Mouse (Mus musculus) kidney, adult 9 months (tissue): ENCODE results near the gene Tusc2.
A peak's percentile ranks its signal among the peaks of the same experiment; 100 is the strongest.

Experiments used
- DNase-seq: peaks from one replicate; pipeline ENCODE4 v3.0.0; 2022

Tusc2 gene

DNA sequence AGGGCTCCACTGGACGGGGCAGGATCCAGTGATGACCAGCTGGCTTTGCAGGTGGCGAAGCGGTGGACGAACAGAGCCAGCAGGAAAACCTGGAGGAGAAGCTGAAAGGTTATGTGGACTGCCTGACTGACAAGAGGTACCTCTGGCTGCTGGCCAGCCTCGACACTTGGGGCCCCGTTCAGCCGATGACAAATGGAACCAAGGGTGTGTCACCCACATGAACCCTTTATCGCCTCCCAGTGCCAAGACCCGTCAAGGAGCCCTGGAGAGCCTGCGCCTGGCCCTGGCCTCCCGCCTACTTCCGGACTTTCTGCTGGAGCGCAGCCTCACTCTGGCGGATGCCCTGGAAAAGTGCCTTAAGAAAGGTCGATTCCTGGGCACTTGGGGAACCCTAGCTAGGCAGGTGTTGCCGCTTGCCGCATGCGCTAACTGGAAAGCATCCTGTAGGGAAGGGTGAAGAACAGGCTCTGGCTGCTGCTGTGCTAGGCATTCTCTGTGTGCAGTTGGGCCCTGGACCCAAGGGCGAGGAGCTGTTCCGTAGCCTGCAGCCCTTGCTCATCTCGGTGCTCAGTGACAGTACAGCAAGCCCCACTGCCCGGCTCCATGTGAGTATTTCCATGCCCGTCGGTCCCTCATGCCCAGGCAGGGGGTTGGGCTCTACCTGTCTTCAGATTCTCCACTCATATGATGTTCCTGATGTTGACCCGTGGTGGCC is 27.2 kb downstream of the Tusc2 start:
- peak; percentile 85 for DNase-seq

DNA sequence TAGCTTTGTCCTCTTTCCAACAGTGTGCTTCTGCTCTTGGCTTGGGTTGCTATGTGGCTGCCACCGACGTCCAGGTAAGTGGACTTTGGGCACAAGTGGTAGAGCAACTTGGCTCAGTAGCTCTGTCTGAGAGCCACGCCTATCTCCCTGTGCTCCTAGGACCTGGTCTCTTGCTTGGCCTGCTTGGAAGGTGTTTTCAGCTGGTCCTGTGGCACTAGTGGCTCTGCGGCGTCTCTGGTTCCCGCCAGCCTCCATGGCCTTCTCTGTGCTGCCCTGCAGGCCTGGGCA is 27.7 kb downstream of the Tusc2 start:
- peak; percentile 88 for DNase-seq

DNA sequence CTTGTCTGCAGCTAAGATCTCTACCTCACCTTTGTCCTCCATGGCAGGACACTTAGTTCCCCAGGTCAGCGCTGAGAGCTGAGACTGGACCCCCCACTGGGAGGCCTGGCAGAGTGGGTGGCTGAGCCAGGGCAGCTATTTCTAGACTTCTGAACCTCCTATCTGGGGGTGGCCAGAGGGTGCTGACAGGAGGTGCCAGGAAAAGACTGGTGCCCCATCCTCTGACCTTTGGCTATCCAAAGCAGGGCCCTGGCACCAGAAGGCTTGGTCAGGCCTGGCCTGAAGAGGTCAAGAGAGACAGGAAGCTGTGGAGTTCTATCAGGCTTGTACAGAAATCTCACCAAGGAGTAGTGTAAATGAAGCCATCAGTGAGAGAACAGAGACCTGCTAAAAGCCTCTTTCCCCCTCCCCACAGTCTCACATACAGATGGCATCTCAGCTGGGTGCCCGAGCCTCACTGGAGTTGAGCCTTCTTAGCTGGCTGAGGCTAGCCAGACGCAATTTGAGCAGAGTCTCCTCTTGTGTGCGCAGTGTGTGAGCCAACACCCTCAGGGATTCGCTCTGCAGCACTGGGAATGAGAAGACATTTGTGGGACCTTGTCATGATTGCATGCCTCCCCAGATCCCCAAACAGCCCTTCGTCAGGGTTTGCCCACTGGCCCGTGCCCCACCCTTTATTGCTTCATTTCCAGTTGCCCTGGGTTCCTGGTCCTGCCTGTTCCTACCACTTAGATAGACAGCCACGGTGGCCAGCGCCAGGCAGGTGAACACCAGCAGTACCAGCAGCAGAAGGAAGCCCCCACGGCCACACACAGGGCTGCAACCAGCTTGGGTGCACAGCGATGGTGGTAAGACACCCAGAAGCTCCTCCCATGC is 30.3 kb downstream of the Tusc2 start:
- DNase-seq = peak; percentile 94

DNA sequence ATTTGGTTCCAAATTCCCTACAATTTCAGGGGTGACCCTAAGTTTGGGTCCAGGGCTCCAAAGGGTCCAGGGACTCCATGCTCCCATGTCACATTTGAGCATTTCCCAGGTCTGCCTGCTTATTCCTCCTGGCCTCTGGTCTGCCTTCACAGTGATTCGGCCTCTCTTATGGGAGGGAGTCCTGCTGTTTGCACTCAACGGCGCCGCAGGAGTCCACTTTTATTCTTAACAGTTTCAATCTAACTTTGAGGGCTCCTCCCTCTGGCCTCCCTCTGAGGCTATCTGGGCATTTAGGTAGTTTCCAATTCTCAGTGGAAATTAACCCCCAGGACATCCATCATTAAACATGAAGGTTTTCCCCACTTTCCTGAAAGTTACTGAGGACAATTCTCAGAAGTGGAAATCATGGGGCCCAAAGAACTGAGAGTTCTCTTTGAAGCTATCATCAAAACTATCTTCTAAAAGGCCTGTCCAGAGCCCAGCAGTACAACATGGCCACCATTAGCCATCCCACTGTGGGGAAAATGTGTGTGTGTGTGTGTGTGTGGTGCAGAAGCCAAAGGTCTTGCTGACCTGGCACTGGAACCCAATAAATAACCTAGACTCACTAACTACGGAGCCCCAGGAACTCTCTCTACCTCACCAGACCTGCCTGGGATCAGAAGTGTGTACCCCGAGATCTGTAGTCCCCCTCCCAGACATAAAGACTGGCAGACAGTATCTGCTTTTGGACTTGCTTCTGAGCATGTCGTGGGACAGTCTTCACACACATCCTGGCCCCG is 31.4 kb downstream of the Tusc2 start:
- DNase-seq = peak; percentile 69

DNA sequence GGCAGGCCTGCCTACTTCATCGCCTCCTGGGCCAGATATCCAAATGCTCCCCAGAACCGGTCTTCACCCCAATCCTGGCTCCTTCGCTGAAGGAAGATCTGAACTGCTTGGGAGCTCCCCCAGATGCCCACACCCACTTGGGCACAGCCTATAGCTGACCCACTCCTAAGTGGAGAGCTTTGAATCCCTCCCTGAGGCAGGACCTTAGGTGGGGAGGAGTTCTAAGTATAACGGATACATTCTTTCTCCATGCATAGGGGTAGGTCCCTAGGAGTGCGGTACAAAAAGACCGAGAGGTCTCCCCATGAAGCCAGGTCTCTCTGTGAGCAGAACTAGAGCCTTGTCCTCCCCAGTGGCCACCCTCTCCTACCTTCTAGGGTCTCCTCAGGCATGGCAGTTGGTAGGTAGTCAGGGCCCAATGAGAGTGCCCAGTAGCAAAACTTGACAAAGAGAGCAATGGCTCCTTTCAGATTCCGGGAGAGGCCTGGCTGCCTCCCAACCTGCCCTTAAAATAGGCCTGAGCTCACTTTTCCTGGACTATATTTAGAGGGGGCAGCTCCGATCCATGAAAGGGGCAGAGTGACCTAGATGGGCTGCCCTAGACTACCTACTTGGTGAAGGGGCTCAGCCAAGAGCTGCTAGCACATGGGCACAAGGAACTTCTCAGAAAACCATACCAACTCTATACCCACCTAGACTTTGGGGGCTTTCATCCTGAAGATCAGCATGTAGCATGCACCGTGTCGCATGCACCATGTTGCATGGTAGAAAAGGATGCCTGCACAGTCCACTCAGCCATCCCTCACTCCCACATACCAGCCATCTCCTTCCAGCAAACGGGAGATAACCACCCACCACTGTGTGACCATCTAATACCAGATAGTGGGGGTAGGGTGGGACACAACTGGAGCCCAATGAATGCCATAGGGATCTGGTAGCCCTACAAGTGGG is 33.8 kb downstream of the Tusc2 start:
- DNase-seq = no peak

DNA sequence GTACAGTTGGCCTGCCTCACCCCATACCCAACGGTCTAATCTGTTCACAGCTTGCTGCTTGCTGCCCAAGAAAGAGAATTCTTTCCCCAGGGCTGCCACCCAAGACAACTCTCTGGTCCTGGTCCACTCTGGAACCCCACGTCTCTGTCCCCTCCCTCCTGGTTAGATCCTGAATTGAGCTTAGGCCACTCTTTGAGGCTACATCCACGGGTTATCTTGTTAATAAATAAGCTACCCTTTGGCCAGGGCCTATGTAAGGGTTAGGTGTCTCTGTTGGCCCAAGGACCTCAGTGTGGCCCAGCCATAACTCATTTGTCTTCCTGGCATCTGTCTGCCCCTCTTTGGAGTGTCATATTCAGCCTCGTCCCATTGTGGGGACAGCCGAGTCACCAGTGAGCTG is 35.3 kb downstream of the Tusc2 start:
- peak; percentile 83 for DNase-seq

DNA sequence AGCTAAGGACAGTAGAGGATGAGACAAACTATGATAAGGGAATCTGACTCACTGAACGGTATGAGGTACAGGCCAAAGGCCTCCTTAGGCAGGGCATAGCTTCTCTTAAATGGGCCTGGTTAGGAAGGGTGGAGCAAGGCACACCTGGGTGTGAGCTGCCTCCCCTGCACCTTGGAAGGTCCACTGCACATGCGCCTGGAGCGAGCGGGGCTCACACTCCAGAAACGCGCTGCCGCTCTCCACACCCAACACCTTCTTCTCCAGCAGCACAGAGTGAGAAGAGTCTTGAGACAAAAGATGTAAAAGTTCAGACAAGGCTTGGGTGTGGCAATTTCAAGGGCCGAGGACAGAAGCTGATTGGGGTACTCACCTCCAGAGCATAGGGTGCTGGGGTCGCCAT is 36.4 kb downstream of the Tusc2 start:
- DNase-seq = no peak

DNA sequence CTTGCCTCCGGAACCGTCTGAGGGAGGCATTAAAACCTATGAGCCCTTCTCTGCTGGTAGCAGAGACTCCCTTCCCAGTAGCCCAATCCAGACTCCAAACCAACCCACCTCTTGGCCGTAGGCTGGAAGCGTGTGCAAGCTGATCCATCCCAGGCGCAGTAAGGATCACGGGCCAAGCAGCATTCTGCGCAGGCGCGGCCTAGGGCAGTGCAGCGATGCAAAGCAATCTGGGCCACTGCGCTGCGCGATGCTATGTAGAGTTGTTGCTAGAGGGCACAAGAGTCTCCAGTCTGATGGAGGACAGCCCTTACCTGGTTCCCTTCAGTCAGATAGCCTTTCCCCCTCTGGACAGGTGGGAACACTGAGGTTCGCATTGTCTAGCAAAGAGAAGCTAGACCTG is 36.8 kb downstream of the Tusc2 start:
- DNase-seq = no peak

DNA sequence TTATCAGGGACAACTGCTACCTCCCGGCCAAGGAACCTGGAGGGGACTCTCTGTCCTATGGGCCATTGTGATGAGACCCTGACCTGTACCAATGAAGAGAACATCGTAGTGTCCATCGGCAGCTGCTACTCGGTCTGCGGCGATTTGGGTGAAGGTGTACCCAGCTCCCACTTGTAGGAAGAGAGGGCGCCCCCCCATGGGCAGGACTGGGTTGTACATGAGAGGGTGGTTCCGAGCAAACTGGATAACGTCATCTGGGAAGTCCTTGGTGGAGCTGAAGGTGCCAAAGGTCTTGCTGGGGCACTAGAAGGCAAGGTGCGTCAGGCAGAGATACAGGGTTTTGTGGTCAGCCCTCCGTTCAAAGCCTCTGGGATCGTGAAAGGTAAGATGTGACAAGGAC is 37.7 kb downstream of the Tusc2 start:
- DNase-seq = peak; percentile 78

DNA sequence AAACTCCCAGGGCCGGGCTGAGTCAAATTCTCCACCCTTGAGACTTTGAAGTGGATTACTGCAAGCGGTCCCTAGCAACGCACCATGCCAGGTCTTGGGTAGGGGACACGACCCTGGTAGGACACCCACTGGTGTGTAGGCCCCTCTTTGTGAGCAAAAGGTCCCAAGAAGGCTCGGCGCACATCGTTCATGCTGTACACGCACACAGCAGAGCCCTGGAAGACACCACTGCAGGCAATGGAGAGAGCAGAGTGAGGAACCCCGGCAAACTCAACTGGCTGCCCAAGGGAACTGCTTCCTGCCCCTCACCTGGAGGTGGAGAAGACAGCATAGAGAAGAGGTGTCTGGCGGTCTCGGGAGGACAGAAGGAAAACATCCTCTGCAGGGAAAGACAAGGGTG is 38.2 kb downstream of the Tusc2 start:
- no peak for DNase-seq

DNA sequence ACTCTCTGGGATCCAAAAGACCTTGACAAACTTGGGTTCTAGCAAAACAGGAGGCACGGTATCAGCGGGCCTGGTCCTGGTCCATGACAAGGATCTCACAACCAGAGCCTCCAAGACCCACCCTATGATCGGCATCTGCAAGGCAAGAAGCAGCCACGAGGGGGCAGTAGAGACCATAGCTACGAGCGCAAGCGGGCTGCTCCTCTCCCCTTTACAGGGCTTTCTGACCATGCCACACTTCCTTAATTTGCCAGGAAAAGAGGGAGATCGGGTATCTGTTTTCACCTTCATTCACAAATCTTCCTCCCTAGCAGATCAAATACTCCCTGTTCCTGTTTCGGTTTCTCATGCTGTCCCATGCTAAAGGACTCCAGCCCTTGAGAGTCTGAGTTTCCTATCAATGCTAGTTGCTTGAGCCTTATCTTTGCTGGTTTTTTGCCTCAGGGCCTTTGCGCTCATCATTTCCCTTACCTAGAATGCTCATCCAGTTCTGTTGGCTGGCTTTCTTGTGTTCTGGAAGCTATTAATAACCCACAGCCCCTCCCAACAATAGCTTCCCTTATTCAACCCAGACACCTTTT is 39.1 kb downstream of the Tusc2 start:
- peak; percentile 93 for DNase-seq

DNA sequence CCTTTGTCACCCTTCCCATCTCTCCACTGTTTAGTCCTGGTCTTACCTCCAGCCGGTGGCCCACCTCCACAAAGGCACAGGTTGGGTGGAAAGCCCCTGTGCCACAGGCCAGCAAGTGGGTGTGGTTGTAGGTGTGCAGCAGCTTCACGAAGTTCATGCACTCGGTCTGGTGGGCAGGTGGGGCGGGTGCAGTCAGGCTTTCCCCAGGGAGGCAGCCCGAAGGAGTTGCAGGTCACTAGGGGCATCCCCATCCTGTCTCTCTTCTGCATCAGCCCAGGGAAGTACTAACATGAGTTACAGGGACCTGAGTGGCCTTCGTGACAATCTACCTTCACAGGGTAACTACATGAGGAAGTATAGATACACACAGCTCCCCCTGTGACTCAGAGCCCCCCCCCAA is 40.2 kb downstream of the Tusc2 start:
- no peak for DNase-seq

DNA sequence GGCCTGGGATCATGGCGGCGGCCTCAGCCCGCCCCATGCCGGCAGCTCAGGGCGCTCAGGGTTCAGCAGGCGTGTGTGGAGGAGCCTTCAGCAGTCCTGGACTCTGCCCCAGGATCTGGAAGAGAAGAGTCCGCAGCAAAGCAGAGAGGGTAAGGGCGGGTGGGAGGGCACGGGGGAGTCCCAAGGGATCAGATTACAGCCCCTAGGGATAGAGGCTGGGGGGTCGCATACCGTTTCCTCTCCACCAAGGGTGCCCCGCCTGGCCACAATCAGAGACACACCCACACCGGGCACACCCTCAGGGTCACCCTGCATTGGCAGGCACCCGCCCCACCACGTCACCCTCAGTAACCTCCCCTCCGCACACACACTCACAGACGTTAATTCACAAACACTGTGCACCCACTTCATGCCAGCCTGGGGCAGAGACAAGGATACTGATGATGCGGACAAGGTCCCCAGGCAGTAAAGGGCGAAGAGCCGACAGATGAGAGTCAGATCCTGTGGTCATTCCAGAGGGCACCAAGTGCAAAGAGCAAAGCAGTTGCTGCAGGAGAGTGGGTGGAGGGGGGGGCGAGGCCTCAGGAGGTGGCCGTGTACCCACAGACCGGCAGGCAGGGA is 42.1 kb downstream of the Tusc2 start:
- peak; percentile 79 for DNase-seq

DNA sequence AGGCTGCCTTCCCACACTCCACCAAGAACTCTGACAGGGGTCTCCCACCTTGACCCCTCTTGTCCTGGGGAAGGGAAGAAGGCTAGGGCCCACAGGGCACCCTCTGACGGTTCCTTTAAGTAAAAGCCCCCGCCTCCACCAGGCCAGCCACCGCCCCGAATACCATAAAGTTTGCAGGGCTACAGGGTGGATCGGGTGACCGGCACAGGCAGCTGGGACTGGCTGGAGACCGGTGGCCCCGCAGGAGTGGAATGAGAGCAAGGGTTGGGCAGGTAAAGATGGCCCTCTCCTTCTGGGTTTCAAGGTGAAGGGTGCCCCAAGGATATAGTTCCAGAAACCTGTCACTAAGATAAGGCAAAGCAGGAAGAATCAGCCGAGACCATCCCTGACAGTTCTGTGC is 43.5 kb downstream of the Tusc2 start:
- DNase-seq = peak; percentile 69

DNA sequence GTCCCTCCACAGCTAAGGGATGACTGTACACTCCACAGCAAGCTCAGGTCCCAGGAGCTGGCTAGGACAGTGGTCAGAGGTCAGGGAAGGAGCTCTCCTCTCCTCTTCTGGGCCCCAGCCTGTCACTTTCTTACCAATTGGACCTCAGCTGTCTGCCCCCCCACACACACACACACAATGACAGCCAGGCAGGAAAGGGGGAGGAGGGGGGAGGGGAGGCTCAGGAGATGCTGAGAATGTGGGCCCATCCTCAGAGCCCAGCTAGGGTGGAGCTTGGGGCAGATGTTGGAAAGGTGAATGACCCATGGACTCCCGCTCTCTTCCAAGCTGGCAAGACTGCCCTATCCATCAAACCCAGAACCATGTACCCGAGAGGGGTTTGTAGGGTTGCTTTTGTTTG is 44.0 kb downstream of the Tusc2 start:
- DNase-seq = no peak

DNA sequence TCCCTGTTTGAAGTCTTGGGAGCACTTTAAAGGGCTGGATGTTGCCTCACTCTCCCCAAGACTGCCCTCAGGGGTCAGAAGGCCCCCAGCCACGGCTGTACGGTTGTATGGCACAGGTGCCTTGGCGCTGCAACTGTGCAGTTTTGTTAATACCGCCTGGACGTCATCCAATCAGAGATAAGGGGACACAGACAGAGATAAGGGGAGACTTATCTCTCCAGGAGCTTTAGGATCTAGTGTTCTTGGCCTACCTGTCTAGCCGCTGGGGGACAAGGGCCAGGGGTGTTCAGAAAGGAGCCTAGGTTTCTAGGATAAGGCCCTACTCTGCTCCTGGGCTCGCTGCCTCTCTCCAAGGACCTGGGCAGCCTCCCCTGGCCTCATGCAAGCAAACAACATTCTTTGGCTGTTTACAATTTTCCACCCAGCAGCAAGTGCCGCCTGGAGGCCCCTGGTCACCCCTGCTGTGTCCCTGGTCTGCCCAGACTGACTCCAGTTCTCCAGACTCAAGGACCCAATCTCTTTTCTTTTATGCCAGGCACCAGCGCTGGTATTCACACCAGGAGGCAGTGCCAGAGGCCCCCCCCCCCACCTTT is 44.7 kb downstream of the Tusc2 start:
- DNase-seq = no peak

DNA sequence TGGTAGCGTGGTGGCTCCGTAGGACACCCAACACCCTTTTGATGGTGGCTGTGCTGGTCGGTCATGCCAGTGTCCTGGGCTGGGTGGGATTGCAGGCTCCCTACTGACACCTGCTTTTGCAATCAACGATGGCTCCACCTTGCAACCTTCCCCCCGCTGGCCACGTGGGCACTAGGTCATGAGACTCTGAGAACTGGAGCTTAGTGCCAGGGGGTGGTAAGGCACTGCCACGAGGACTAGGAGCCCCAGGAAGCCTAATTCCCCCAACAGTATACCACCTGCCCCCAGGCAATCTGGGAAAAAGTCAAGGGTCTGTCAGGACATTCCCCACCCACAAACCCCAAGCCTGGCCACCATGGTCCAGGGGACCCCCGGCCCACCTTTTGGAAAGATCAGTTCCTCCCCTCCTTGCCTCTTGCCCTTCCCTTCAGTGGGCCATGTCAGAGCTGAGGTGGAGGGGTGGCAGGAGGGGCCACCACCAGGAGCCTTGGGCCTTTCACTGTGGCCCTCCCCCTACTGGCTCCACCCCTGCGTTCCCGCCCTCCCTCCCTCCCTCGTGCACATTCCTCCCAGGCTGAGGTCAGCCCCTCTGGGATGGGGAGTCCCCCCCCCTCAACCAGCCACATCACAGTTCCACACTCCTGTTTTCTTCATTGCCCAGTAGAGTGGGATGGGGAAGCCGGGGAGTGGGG is 45.8 kb downstream of the Tusc2 start, which contains the start of gene Sema3b:
Gene Sema3b (minus strand): TSS at position 489 of the 692 bp plus-strand sequence.
- DNase-seq = no peak

DNA sequence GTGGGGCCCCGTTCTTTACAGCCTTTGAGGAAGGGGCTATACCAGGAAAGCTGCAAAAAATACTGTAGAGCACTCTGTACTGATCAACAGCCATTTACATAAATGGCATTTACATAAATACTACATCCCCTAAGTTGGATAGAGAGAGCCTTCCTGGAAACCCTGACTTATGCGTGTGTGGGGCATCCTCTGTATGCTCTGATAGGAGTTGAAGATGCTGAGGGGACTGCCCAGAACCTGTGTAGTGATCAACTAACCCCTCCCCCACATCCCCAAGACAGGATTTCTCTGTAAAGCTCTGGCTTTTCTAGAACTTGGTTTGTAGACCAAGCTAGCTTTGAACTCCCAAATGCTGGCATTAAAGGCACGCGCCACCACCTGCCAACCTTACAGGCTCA is 46.4 kb downstream of the Tusc2 start:
- DNase-seq = no peak

DNA sequence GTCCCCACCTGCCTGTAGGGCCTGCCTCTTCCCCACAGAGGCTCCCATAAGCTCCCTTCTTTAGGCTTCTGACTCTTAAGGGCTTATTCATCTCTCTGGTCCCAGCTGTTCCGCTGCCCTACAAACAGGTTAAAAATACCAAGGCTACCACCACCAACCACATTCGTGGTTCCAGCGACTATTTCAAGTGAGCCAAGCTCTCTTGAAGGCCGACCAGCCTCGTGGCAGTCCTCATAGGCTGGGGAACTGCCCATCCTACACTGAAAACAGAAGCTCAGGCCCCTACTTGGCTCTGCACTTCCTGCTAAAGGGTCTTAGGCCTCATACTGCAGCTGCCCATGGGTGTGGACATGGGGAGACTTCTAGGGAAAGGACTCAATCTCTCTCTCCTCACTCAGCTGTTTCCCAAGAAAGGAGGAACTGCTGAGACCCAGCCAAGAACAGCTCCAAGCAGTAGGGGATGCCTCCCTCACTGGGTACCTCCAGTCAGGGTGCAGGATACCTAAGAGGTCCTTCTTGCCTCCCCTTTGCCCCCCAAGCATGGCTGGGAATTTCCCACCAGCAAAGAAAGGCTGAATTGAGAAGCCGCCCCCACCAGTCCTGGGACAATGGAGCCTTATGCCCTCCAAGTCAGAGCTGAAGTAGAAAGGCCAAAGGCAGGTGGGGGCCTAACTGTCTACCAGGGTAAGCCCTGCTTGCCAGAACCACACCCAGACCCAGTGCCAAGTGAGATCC is 48.6 kb downstream of the Tusc2 start:
- DNase-seq = no peak
